Mouse (Mus musculus): ENCODE data around the gene Gm9513. TPM values are rescaled to one million over a fixed set of nuclear protein-coding genes. Genes with fewer than 3 reads are reported as not detected.

Gene Gm9513
- not detected in 2 replicates for polyA plus RNA-seq (2014; fragmentation: Nextera tagmentation; extraction: Ambion mirVana)

GRCm38 (mm10) chr9:36475338-36475737, at the start of gene Gm9513:
TSS of gene Gm9513 (plus strand) at chr9:36475638.
- DNase-seq (ENCODE audit: low spot score) (no peak), ATAC-seq (no peak)
- no peak within 1 kb of the TSS for H3K9ac ChIP-seq (ENCODE audit: low read length)
- H3K4me3 ChIP-seq (ENCODE audit: low read depth, low read length) = no peak within 1 kb of the TSS
- H3K4me2 ChIP-seq (ENCODE audit: low read length) = no peak within 1 kb of the TSS
- H3K27ac ChIP-seq (ENCODE audit: low read depth, low read length) = no peak within 1 kb of the TSS
- H3K4me1 ChIP-seq (ENCODE audit: control insufficient read depth, insufficient read depth, low read length) = no peaks in the 10 kb centered on the region
- no peaks in the 10 kb centered on the region for H3K27me3 ChIP-seq (replicated peaks; ENCODE audit: control insufficient read depth, insufficient read depth, low read length)
- H3K9me3 ChIP-seq (replicated peaks; ENCODE audit: control insufficient read depth, low read length) = no peaks in the 10 kb centered on the region
- no peaks in the 10 kb centered on the region for H3K36me3 ChIP-seq (ENCODE audit: control insufficient read depth, insufficient read depth, low read length)
- WGBS = 56% methylated on average over 3 of the region's 3 CpGs

DNA sequence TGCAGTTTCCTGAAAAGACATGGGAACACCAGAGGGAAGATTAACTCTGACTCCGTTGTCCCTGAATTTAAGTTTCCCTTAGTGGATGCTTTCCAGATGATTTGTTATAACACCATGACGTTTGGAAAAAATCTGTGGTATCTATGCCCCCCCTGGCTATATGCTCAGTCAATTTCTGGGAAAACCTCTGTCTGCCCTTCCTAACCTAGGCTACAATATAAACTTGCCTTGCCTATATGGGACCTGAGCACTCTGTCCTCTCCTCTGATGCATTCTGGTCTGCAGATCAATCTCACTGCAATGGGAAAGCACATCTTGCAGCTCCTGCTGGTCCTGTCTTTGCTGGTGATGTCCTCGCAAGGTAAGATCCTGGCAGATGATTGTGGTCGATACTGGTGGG, 43.9 kb upstream of the Gm9513 start, which contains the start of gene Gm7257:
Gene Gm7257 (plus strand): TSS at position 301 of the 400 bp plus-strand sequence.
- no peak within 1 kb of the TSS for H3K4me2 ChIP-seq (ENCODE audit: low read length)
- H3K9ac ChIP-seq (ENCODE audit: low read length) = no peak within 1 kb of the TSS
- WGBS = 92% methylated on average over 4 of the region's 4 CpGs
- DNase-seq (ENCODE audit: low spot score) (no peak), ATAC-seq (no peak)
- H3K27me3 ChIP-seq (replicated peaks; ENCODE audit: control insufficient read depth, insufficient read depth, low read length) = no peaks in the 10 kb centered on the region
- H3K9me3 ChIP-seq (replicated peaks; ENCODE audit: control insufficient read depth, low read length) = no peaks in the 10 kb centered on the region; the same call in 1 of the 2 replicates
- H3K36me3 ChIP-seq (ENCODE audit: control insufficient read depth, insufficient read depth, low read length) = no peaks in the 10 kb centered on the region
- H3K4me3 ChIP-seq (ENCODE audit: low read depth, low read length) = no peak within 1 kb of the TSS
- no peaks in the 10 kb centered on the region for H3K4me1 ChIP-seq (ENCODE audit: control insufficient read depth, insufficient read depth, low read length)
- H3K27ac ChIP-seq (ENCODE audit: low read depth, low read length) = no peak within 1 kb of the TSS

DNA sequence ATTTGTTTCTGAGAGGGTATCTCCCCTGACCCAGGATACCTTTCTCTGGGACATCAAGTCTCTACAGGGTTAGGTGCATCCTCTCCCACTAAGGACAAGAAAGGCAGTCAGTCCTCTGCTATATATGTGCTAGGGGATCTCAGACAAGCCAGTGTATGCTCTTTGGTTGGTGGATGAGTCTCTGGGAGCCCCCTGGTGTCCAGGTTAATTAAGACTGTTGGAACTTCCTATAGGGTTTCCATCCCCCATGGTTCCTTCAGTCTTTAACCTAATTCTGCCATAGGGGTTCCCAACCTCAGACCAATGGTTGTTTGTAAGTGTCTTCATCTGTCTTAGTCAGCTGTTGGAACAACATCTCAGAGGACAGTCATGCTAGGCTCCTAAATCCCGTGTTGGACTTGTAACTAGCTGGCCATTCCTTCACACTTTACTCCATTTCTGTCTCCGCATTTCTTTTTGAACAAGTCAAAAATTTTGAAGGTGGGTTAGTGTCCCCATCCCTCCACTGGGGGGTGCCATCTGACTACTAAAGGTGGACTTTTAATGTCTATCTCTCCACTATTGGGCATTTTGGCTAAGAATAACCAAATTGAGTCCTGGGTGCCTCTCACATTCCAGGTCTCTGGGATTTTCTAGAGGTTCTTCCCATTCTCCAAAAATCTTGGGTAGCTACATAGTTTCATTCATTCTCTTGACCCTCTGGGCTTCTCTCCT, 40.2 kb upstream of the Gm9513 start:
- no peak overlapping the region for H3K4me3 ChIP-seq (ENCODE audit: low read depth, low read length)
- no peak for DNase-seq (ENCODE audit: low spot score)
- H3K9me3 ChIP-seq (replicated peaks; ENCODE audit: control insufficient read depth, low read length) = no peaks in the 10 kb centered on the region
- no peaks in the 10 kb centered on the region for H3K4me1 ChIP-seq (ENCODE audit: control insufficient read depth, insufficient read depth, low read length)
- H3K4me2 ChIP-seq (ENCODE audit: low read length) = no peak overlapping the region
- no peaks in the 10 kb centered on the region for H3K36me3 ChIP-seq (ENCODE audit: control insufficient read depth, insufficient read depth, low read length)
- no peak for ATAC-seq
- no peak overlapping the region for H3K27ac ChIP-seq (ENCODE audit: low read depth, low read length)
- H3K27me3 ChIP-seq (replicated peaks; ENCODE audit: control insufficient read depth, insufficient read depth, low read length) = no peaks in the 10 kb centered on the region
- WGBS = 53% methylated on average over 2 of the region's 2 CpGs
- H3K9ac ChIP-seq (ENCODE audit: low read length) = no peak overlapping the region

- no peak overlapping the region for H3K27ac ChIP-seq (ENCODE audit: low read depth, low read length)
- no peaks in the 10 kb centered on the region for H3K27me3 ChIP-seq (replicated peaks; ENCODE audit: control insufficient read depth, insufficient read depth, low read length)
- H3K4me1 ChIP-seq (ENCODE audit: control insufficient read depth, insufficient read depth, low read length) = no peaks in the 10 kb centered on the region
- H3K36me3 ChIP-seq (ENCODE audit: control insufficient read depth, insufficient read depth, low read length) = no peaks in the 10 kb centered on the region
- no peak overlapping the region for H3K9ac ChIP-seq (ENCODE audit: low read length)
- H3K9me3 ChIP-seq (replicated peaks; ENCODE audit: control insufficient read depth, low read length) = peaks cover 3% of the 10 kb centered on the region; the same call in 1 of the 2 replicates
- ATAC-seq (no peak), DNase-seq (ENCODE audit: low spot score) (no peak)
- WGBS = 80% methylated on average over 4 of the region's 4 CpGs
- no peak overlapping the region for H3K4me3 ChIP-seq (ENCODE audit: low read depth, low read length)
- no peak overlapping the region for H3K4me2 ChIP-seq (ENCODE audit: low read length)
These were observed 19.2 kb downstream of the Gm9513 start for GRCm38 (mm10) chr9:36494501-36495220.

- Histone ChIP-seq H3K9me3 (replicated peaks; ENCODE audit: control insufficient read depth, low read length) (peaks cover 3% of the 10 kb centered on the region; the same call in 1 of the 2 replicates), H3K36me3 (ENCODE audit: control insufficient read depth, insufficient read depth, low read length) (no peaks in the 10 kb centered on the region), H3K4me3 (ENCODE audit: low read depth, low read length) (no peak overlapping the region), H3K4me2 (ENCODE audit: low read length) (no peak overlapping the region), H3K9ac (ENCODE audit: low read length) (no peak overlapping the region), H3K27ac (ENCODE audit: low read depth, low read length) (no peak overlapping the region), H3K27me3 (replicated peaks; ENCODE audit: control insufficient read depth, insufficient read depth, low read length) (no peaks in the 10 kb centered on the region), H3K4me1 (ENCODE audit: control insufficient read depth, insufficient read depth, low read length) (no peaks in the 10 kb centered on the region)
- ATAC-seq (no peak), DNase-seq (ENCODE audit: low spot score) (no peak)
- 68% methylated on average over 1 of the region's 1 CpGs for WGBS
These were observed 20.4 kb downstream of the Gm9513 start for GRCm38 (mm10) chr9:36495824-36496223.

GRCm38 (mm10) chr9:36504211-36504610, 28.8 kb downstream of the Gm9513 start:
- H3K9me3 ChIP-seq (replicated peaks; ENCODE audit: control insufficient read depth, low read length) = peaks cover 7% of the 10 kb centered on the region
- no peaks in the 10 kb centered on the region for H3K36me3 ChIP-seq (ENCODE audit: control insufficient read depth, insufficient read depth, low read length)
- H3K4me1 ChIP-seq (ENCODE audit: control insufficient read depth, insufficient read depth, low read length) = no peaks in the 10 kb centered on the region
- H3K9ac ChIP-seq (ENCODE audit: low read length) = no peak overlapping the region
- DNase-seq (ENCODE audit: low spot score) (no peak), ATAC-seq (no peak)
- no peak overlapping the region for H3K4me2 ChIP-seq (ENCODE audit: low read length)
- no peaks in the 10 kb centered on the region for H3K27me3 ChIP-seq (replicated peaks; ENCODE audit: control insufficient read depth, insufficient read depth, low read length)
- H3K4me3 ChIP-seq (ENCODE audit: low read depth, low read length) = no peak overlapping the region
- H3K27ac ChIP-seq (ENCODE audit: low read depth, low read length) = no peak overlapping the region
- 83% methylated on average over 5 of the region's 5 CpGs for WGBS

Other genes starting within 250 kb of the Gm9513 start
- not detected in 2 replicates for gene Gm7257, start 43.8 kb upstream of the Gm9513 start, polyA plus RNA-seq (2014; fragmentation: Nextera tagmentation; extraction: Ambion mirVana)
- not detected in 2 replicates for gene Gm5615, start 66.3 kb downstream of the Gm9513 start, polyA plus RNA-seq (2014; fragmentation: Nextera tagmentation; extraction: Ambion mirVana)
- not detected in 2 replicates for gene Gm17689, start 107.0 kb downstream of the Gm9513 start, polyA plus RNA-seq (2014; fragmentation: Nextera tagmentation; extraction: Ambion mirVana)
- not detected in 2 replicates for gene A630095E13Rik, start 167.7 kb downstream of the Gm9513 start, polyA plus RNA-seq (2014; fragmentation: Nextera tagmentation; extraction: Ambion mirVana)
- gene Acrv1, start 217.6 kb downstream of the Gm9513 start, polyA plus RNA-seq (2014; fragmentation: Nextera tagmentation; extraction: Ambion mirVana) = not detected in 2 replicates